Mouse (Mus musculus): Measurements from ENCODE around the gene Gm9040.
A peak's percentile ranks its signal among the peaks of the same experiment; 100 is the strongest.
"Not testable (repeated sequence)": the region's sequence is repeated elsewhere in the genome, so short reads cannot be mapped to it uniquely, and the experiment has no call there.

The Gm9040 gene

GRCm38 (mm10) chr10:118326869-118327268, at the start of gene Gm9040:
Gm9040 (minus strand) TSS chr10:118326969.
- not testable (repeated sequence) for DNase-seq

GRCm38 (mm10) chr10:118370443-118370842, 43.7 kb upstream of the Gm9040 start:
- peak; percentile 75 for DNase-seq

GRCm38 (mm10) chr10:118369518-118369917, 42.7 kb upstream of the Gm9040 start:
- no peak for DNase-seq

- not testable (repeated sequence) for DNase-seq
Measured at GRCm38 (mm10) chr10:118354005-118354404, 27.2 kb upstream of the Gm9040 start, which contains the start of gene Gm9049. Gm9049 (minus strand) TSS chr10:118354105.

- DNase-seq: not testable (repeated sequence)
Measured at GRCm38 (mm10) chr10:118348579-118348978, 21.8 kb upstream of the Gm9040 start, which contains the start of gene Gm9048. Gm9048 (minus strand) TSS chr10:118348679.

GRCm38 (mm10) chr10:118343155-118343554, 16.4 kb upstream of the Gm9040 start, which contains the start of gene Gm9046:
Gm9046 (minus strand) TSS chr10:118343255.
- not testable (repeated sequence) for DNase-seq

- DNase-seq: not testable (repeated sequence)
Measured at GRCm38 (mm10) chr10:118337731-118338130, 11.0 kb upstream of the Gm9040 start, which contains the start of gene Gm9045. Gm9045 (minus strand) TSS chr10:118337831.

GRCm38 (mm10) chr10:118332308-118332707, 5.5 kb upstream of the Gm9040 start, which contains the start of gene Gm9044:
Gm9044 (minus strand) TSS chr10:118332408.
- DNase-seq: not testable (repeated sequence)

- DNase-seq: no peak
Measured at GRCm38 (mm10) chr10:118319024-118319423, 7.7 kb downstream of the Gm9040 start.

GRCm38 (mm10) chr10:118302133-118302532, 24.6 kb downstream of the Gm9040 start:
- DNase-seq: not testable (repeated sequence)

- DNase-seq: no peak
Measured at GRCm38 (mm10) chr10:118294938-118295337, 31.8 kb downstream of the Gm9040 start, which contains the start of gene Iltifb. Iltifb (minus strand) TSS chr10:118295038.

GRCm38 (mm10) chr10:118283016-118283415, 43.8 kb downstream of the Gm9040 start:
- DNase-seq: not testable (repeated sequence)

GRCm38 (mm10) chr10:118282565-118282964, 44.2 kb downstream of the Gm9040 start:
- DNase-seq: not testable (repeated sequence)

GRCm38 (mm10) chr10:118278069-118278468, 48.7 kb downstream of the Gm9040 start:
- DNase-seq: not testable (repeated sequence)
